11 mouse cellular contexts compared by ENCODE assay signal in the genomic region with DNA sequence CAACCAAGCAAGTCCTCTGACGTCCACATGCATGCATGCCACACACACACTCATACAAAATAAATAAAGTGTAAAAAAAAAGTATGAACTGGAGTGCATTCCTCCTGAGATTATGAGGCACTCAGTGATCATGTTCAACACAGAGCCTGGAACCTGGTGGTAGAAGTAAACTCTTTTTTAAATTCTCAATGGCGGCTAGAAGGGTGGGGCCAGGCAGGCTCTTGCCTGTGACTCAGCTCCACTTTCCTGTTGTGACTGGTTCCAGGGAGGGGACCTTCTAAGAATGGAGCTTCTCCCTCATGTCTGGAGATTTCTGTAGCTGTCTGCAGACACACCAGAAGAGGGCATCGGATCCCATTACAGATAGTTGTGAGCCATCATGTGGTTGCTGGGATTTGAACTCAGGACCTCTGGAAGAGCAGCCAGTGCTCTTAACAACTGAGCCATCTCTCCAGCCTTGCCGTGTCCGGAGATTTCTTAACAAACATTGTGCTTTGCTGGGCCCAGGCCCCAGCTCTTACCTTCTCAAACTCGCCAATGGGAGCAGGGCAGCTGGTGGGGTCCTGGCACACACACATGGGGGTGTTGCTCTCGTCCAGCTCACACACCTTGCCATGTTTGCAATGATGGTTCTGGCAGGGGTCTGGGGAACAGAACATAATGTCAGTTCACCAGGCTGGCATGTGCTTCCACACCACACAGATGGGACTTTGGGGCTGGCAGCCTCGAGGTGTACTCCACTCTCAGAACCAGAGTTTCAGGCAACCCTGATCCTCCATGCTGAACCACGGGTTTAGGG. TPM values are rescaled to one million over a fixed set of nuclear protein-coding genes. Genes with fewer than 3 reads are reported as not detected.
DNase-seq lines count a peak whose midpoint lies in the region; ATAC-seq and TF ChIP-seq lines count a peak whose summit lies in the region.
"Had no signal": no experiment of that assay in that cellular context is flagged by ENCODE, and none has a peak within 500 bp of the region (broad histone marks: within the 10 kb centered on the region; RNA-seq: fewer than 3 reads in every experiment).

No protein-coding gene starts in this region.

- DNase-seq in heart, postnatal 14 days, result no peak
- DNase-seq in midbrain, embryonic 10.5 days (ENCODE audit: low spot score), result no peak
- no peak for DNase-seq in midbrain, embryonic 14.5 days
- DNase-seq in left cerebral cortex, adult 2 months (ENCODE audit: extremely low spot score in 1 of 2, low spot score in 2 of 2), result no peak
- no peak for DNase-seq in adrenal gland, postnatal 25 days

- H3K9me3 ChIP-seq in heart, embryonic 14.5 days (ENCODE audit: control insufficient read depth, low read length), result no peaks in the 10 kb centered on the region
- no peaks in the 10 kb centered on the region for H3K9me3 ChIP-seq in midbrain, embryonic 10.5 days (replicated peaks)
- no peaks in the 10 kb centered on the region for H3K9me3 ChIP-seq in midbrain, embryonic 14.5 days (ENCODE audit: control insufficient read depth, low read length)
- H3K9me3 ChIP-seq in stomach, embryonic 15.5 days, result no peaks in the 10 kb centered on the region
- H3K9me3 ChIP-seq: limb, embryonic 13.5 days had no signal

- WGBS in heart, embryonic 14.5 days, result 83% methylated on average over 9 of the region's 9 CpGs
- WGBS in midbrain, embryonic 10.5 days, result 87% methylated on average over 9 of the region's 9 CpGs
- 88% methylated on average over 9 of the region's 9 CpGs for WGBS in midbrain, embryonic 14.5 days
- WGBS in stomach, embryonic 15.5 days, result 79% methylated on average over 9 of the region's 9 CpGs

- no peak overlapping the region for H3K9ac ChIP-seq in heart, embryonic 14.5 days (ENCODE audit: low read length)
- no peak overlapping the region for H3K9ac ChIP-seq in midbrain, embryonic 14.5 days (replicated peaks; ENCODE audit: low read length)
- no peak overlapping the region for H3K9ac ChIP-seq in stomach, embryonic 15.5 days
- H3K9ac ChIP-seq: limb, embryonic 13.5 days had no signal

- H3K4me2 ChIP-seq in heart, embryonic 14.5 days (ENCODE audit: low read length), result no peak overlapping the region
- H3K4me2 ChIP-seq in midbrain, embryonic 14.5 days (ENCODE audit: low read length), result no peak overlapping the region
- H3K4me2 ChIP-seq in stomach, embryonic 15.5 days, result no peak overlapping the region
- H3K4me2 ChIP-seq: limb, embryonic 13.5 days had no signal

- H3K4me3 ChIP-seq in heart, embryonic 14.5 days (ENCODE audit: control insufficient read depth in 1 of 2, insufficient read depth in 1 of 2, low read depth in 1 of 2, low read length in 2 of 2), result no peak overlapping the region
- no peak overlapping the region for H3K4me3 ChIP-seq in midbrain, embryonic 10.5 days
- no peak overlapping the region for H3K4me3 ChIP-seq in midbrain, embryonic 14.5 days (replicated peaks; ENCODE audit: low read depth, low read length)
- no peak overlapping the region for H3K4me3 ChIP-seq in stomach, embryonic 15.5 days (replicated peaks)
- no peak overlapping the region for H3K4me3 ChIP-seq in left cerebral cortex, adult 2 months
- H3K4me3 ChIP-seq: limb, embryonic 13.5 days had no signal

- H3K36me3 ChIP-seq in heart, embryonic 14.5 days (ENCODE audit: control insufficient read depth, insufficient read depth, low read length), result peaks cover 98% of the 10 kb centered on the region
- H3K36me3 ChIP-seq in midbrain, embryonic 10.5 days, result peaks cover 96% of the 10 kb centered on the region
- 0 out of 2 replicates have a peak, but pooled peaks cover 6% of the 10 kb centered on the region for H3K36me3 ChIP-seq in midbrain, embryonic 14.5 days (ENCODE audit: control insufficient read depth, insufficient read depth, low read length)
- H3K36me3 ChIP-seq in stomach, embryonic 15.5 days, result peaks cover 55% of the 10 kb centered on the region

- no peak for ATAC-seq in heart, embryonic 14.5 days (ENCODE audit: insufficient number of reproducible peaks, insufficient read depth, low FRiP score, low read depth)
- no peak for ATAC-seq in midbrain, embryonic 14.5 days (ENCODE audit: low FRiP score, low TSS enrichment)
- 0 out of 2 replicates have a peak, but pooled peaks have one; percentile 9 for ATAC-seq in granulocyte monocyte progenitor cell, adult 5-6 weeks (replicated peaks; ENCODE audit: poor library complexity, severe bottlenecking)
- ATAC-seq in stomach, embryonic 15.5 days (ENCODE audit: insufficient read depth, low FRiP score, low read depth), result no peak
- ATAC-seq: forebrain, embryonic 16.5 days; midbrain, embryonic 16.5 days had no signal

- intact Hi-C loops in heart, postnatal 14 days (cut with DNase I), result no loop called here
- intact Hi-C loops in left cerebral cortex, adult 2 months (cut with DNase I), result no loop called here

- no peak; the same call in 1 of the 2 replicates for TF ChIP-seq CTCF in left cerebral cortex, adult 2 months (IDR thresholded peaks at IDR 0.05)

- H3K27me3 ChIP-seq in heart, embryonic 14.5 days (ENCODE audit: control insufficient read depth, insufficient read depth, low read length), result no peaks in the 10 kb centered on the region
- no peaks in the 10 kb centered on the region for H3K27me3 ChIP-seq in midbrain, embryonic 10.5 days (ENCODE audit: low read depth, poor library complexity, severe bottlenecking)
- H3K27me3 ChIP-seq in midbrain, embryonic 14.5 days (ENCODE audit: control insufficient read depth, insufficient read depth, low read length), result no peaks in the 10 kb centered on the region
- no peaks in the 10 kb centered on the region for H3K27me3 ChIP-seq in stomach, embryonic 15.5 days (replicated peaks)
- H3K27me3 ChIP-seq: limb, embryonic 13.5 days had no signal

- peaks cover 0 to 4% of the 10 kb centered on the region in 2 experiments; a peak in 2 of 4 replicates for H3K4me1 ChIP-seq in heart, embryonic 14.5 days (ENCODE audit: control insufficient read depth in 2 of 2, insufficient read depth in 2 of 2, low read length in 2 of 2)
- no peaks in the 10 kb centered on the region for H3K4me1 ChIP-seq in midbrain, embryonic 10.5 days
- no peaks in the 10 kb centered on the region for H3K4me1 ChIP-seq in midbrain, embryonic 14.5 days (ENCODE audit: control insufficient read depth, insufficient read depth, low read length)
- no peaks in the 10 kb centered on the region for H3K4me1 ChIP-seq in stomach, embryonic 15.5 days
- H3K4me1 ChIP-seq: limb, embryonic 13.5 days had no signal

- H3K27ac ChIP-seq in heart, embryonic 14.5 days (replicated peaks in 1 of 2; ENCODE audit: control insufficient read depth in 1 of 2, insufficient read depth in 1 of 2, low read depth in 2 of 2, low read length in 2 of 2), result peak overlapping the region; percentile 64 to 73
- H3K27ac ChIP-seq in midbrain, embryonic 10.5 days (replicated peaks), result 0 out of 2 replicates have a peak overlapping the region, but pooled peaks have one; percentile 23
- H3K27ac ChIP-seq in midbrain, embryonic 14.5 days (replicated peaks; ENCODE audit: low read depth, low read length), result no peak overlapping the region
- H3K27ac ChIP-seq in stomach, embryonic 15.5 days, result peak overlapping the region; percentile 36; the same call in 1 of the 2 replicates
- H3K27ac ChIP-seq in left cerebral cortex, adult 2 months, result no peak overlapping the region
- H3K27ac ChIP-seq: limb, embryonic 13.5 days had no signal

RNA-seq across cellular contexts. Expression of gene Sparc, which starts 18.1 kb away (rescaled TPM):
- polyA plus RNA-seq in heart, embryonic 14.5 days (2014; fragmentation: Nextera tagmentation; extraction: Ambion mirVana), result 1,748 and 1,849 TPM in 2 replicates
- 1,000 to 10,000 TPM; 1,338 to 1,403 TPM for total RNA-seq in heart, postnatal 14 days (2021)
- 333 and 416 TPM in 2 replicates for polyA plus RNA-seq in midbrain, embryonic 10.5 days (2016; fragmentation: Nextera tagmentation; extraction: Ambion mirVana)
- 240 and 427 TPM in 2 replicates for polyA plus RNA-seq in midbrain, embryonic 14.5 days (2014; fragmentation: Nextera tagmentation; extraction: Ambion mirVana)
- total RNA-seq in granulocyte monocyte progenitor cell, adult 5-6 weeks (2014; fragmentation: Nextera tagmentation), result not detected in 2 replicates
- 0.31 TPM in 1 of 2 replicates, not detected in the other for total RNA-seq in granulocyte monocyte progenitor cell, adult 5-6 weeks (2017)
- polyA plus RNA-seq in stomach, embryonic 15.5 days (2015; fragmentation: Nextera tagmentation; extraction: Ambion mirVana), result 1,683 and 1,927 TPM in 2 replicates
- total RNA-seq in left cerebral cortex, adult 2 months (2021), result 100 to 1,000 TPM; 177 to 202 TPM
- total RNA-seq in adrenal gland, postnatal 25 days (2021), result 3,454 and 3,884 TPM in 2 replicates

RNA-seq across cellular contexts. Expression of gene Atox1, which starts 56.2 kb away (rescaled TPM):
- polyA plus RNA-seq in heart, embryonic 14.5 days (2014; fragmentation: Nextera tagmentation; extraction: Ambion mirVana), result 311 and 354 TPM in 2 replicates
- total RNA-seq in heart, postnatal 14 days (2021), result 100 to 1,000 TPM; 138 to 146 TPM
- 229 and 231 TPM in 2 replicates for polyA plus RNA-seq in midbrain, embryonic 10.5 days (2016; fragmentation: Nextera tagmentation; extraction: Ambion mirVana)
- polyA plus RNA-seq in midbrain, embryonic 14.5 days (2014; fragmentation: Nextera tagmentation; extraction: Ambion mirVana), result 244 and 294 TPM in 2 replicates
- 164 and 224 TPM in 2 replicates for total RNA-seq in granulocyte monocyte progenitor cell, adult 5-6 weeks (2014; fragmentation: Nextera tagmentation)
- 52.8 and 89.1 TPM in 2 replicates for total RNA-seq in granulocyte monocyte progenitor cell, adult 5-6 weeks (2017)
- polyA plus RNA-seq in stomach, embryonic 15.5 days (2015; fragmentation: Nextera tagmentation; extraction: Ambion mirVana), result 385 and 409 TPM in 2 replicates
- total RNA-seq in left cerebral cortex, adult 2 months (2021), result 10 to 100 TPM; 87.0 to 97.9 TPM
- 310 and 356 TPM in 2 replicates for total RNA-seq in adrenal gland, postnatal 25 days (2021)

Comparison
In these comparisons a context has a peak if more than half of its experiments do, and no peak if none do; other contexts are left out.
1. H3K27ac ChIP-seq: peak in heart, embryonic 14.5 days (2 of 2), midbrain, embryonic 10.5 days (single experiment) and stomach, embryonic 15.5 days (single experiment); none in midbrain, embryonic 14.5 days (single experiment) and left cerebral cortex, adult 2 months (single experiment).
2. RNA of gene Sparc, which starts 18.1 kb away (total RNA-seq): 3,454 to 3,884 TPM in adrenal gland, postnatal 25 days, 1,338 to 1,403 TPM in heart, postnatal 14 days and 177 to 202 TPM in left cerebral cortex, adult 2 months; 0.31 TPM in granulocyte monocyte progenitor cell, adult 5-6 weeks; every median in the first group is over 100 times any median in the second.